Mouse (Mus musculus) kidney, adult 10 weeks (tissue): ENCODE data around the gene Usmg5. TPM values are rescaled to one million over a fixed set of nuclear protein-coding genes. Genes with fewer than 3 reads are reported as not detected.

Experiments
- polyA plus RNA-seq: library from polyadenylated mRNA; stranded (reverse); fragments of 350-450 nt; fragmentation: Illumina TruSeq; extraction: RNeasy Lipid Tissue Mini Kit (QIAGEN cat#74804); gene quantifications from one replicate; pipeline ENCODE4 v1.2.3, GENCODE M21; 2014; ENCODE audit warnings: low read depth, low replicate concordance

The Usmg5 gene
- polyA plus RNA-seq, result 3,472 TPM

GRCm38 (mm10) chr19:47090550-47091156 lies at the start of gene Usmg5, which contains the start of gene Pdcd11:
Gene Usmg5 (minus strand): TSS chr19:47090647.
Gene Pdcd11 (plus strand): TSS chr19:47090768.

GRCm38 (mm10) chr19:47137771-47138421 lies 47.4 kb upstream of the Usmg5 start, which contains the start of gene Calhm2:
Gene Calhm2 (minus strand): TSS chr19:47138294.

GRCm38 (mm10) chr19:47067096-47067882 lies 23.2 kb downstream of the Usmg5 start, which contains the start of gene Taf5:
Gene Taf5 (plus strand): TSS chr19:47067746.

GRCm38 (mm10) chr19:47050271-47051032 lies 40.0 kb downstream of the Usmg5 start, which contains the start of gene Pcgf6:
Gene Pcgf6 (minus strand): TSS chr19:47050906.

Other genes with a start within 250 kb of the Usmg5 start
- not detected for gene Ina, start 75.9 kb downstream of the Usmg5 start, polyA plus RNA-seq
- gene Nt5c2, start 75.5 kb downstream of the Usmg5 start, polyA plus RNA-seq, result 166 TPM
- gene Pcgf6, start 39.7 kb downstream of the Usmg5 start, polyA plus RNA-seq, result 22.5 TPM
- 6.5 TPM for gene Taf5, start 22.9 kb downstream of the Usmg5 start, polyA plus RNA-seq
- 2.5 TPM for gene Pdcd11, start 121 bp upstream of the Usmg5 start, polyA plus RNA-seq
- 0.44 TPM for gene Calhm2, start 47.6 kb upstream of the Usmg5 start, polyA plus RNA-seq
- gene Calhm1, start 53.6 kb upstream of the Usmg5 start, polyA plus RNA-seq, result not detected
- gene Calhm3, start 67.1 kb upstream of the Usmg5 start, polyA plus RNA-seq, result not detected
- gene Neurl1a, start 88.2 kb upstream of the Usmg5 start, polyA plus RNA-seq, result not detected